Mouse (Mus musculus) hindbrain, embryonic 14.5 days (tissue): ENCODE data around the gene Suz12. TPM values are rescaled to one million over a fixed set of nuclear protein-coding genes. Genes with fewer than 3 reads are reported as not detected.

Experiments used
- ATAC-seq: fragments of 200-750 bp; cut with Nextera tagmentation; 2 replicates; pipeline ENCODE4 v1.8.0; 2017; ENCODE audit warnings: moderate number of reproducible peaks, mild to moderate bottlenecking, moderate TSS enrichment, moderate library complexity; ENCODE audit not compliant: low FRiP score
- DNase-seq: peaks from one replicate; pipeline ENCODE4 v3.0.0-alpha.2; 2015; ENCODE audit warnings: low spot score
- H3K27ac ChIP-seq: fragments of 300-500 bp; sonication (generic); 2 replicates; pipeline ENCODE4 v1.5.1; 2014; ENCODE audit warnings: mild to moderate bottlenecking, moderate library complexity
- H3K27me3 ChIP-seq: fragments of 300-500 bp; sonication (generic); 2 replicates; pipeline ENCODE4 v1.6.1; 2014; ENCODE audit warnings: mild to moderate bottlenecking, low read length, mixed read lengths; ENCODE audit not compliant: control insufficient read depth, insufficient read depth
- H3K36me3 ChIP-seq: fragments of 300-500 bp; sonication (generic); replicated peaks from 2 replicates; pipeline ENCODE4 v1.6.1; 2014; ENCODE audit not compliant: control insufficient read depth, insufficient read depth
- H3K4me1 ChIP-seq: fragments of 300-500 bp; sonication (generic); replicated peaks from 2 replicates; pipeline ENCODE4 v1.6.1; 2014; ENCODE audit warnings: antibody characterized with exemption, low read length, mixed read lengths; ENCODE audit not compliant: control insufficient read depth, insufficient read depth
- H3K4me2 ChIP-seq: fragments of 300-500 bp; sonication (generic); replicated peaks from 2 replicates; pipeline ENCODE4 v1.6.1; 2014; ENCODE audit warnings: mild to moderate bottlenecking, moderate library complexity
- H3K4me3 ChIP-seq: fragments of 300-500 bp; sonication (generic); replicated peaks from 2 replicates; pipeline ENCODE4 v1.5.1; 2014; ENCODE audit warnings: mild to moderate bottlenecking, low read length
- H3K9ac ChIP-seq: fragments of 300-500 bp; sonication (generic); 2 replicates; pipeline ENCODE4 v1.6.1; 2014
- H3K9me3 ChIP-seq: fragments of 300-500 bp; sonication (generic); 2 replicates; pipeline ENCODE4 v1.6.1; 2016; ENCODE audit warnings: low read length; ENCODE audit not compliant: control insufficient read depth
- WGBS: fragments of 180-500 bp; shearing (Covaris S2); extraction: QIAGEN DNeasy Blood & Tissue Kit; methylation state at CpG from one replicate; pipeline ENCODE4 v1.1.7; 2014; 5-methylcytosine and 5-hydroxymethylcytosine counted together
- polyA plus RNA-seq: library from polyadenylated mRNA; unstranded; fragments of >200 nt; fragmentation: Nextera tagmentation; extraction: Ambion mirVana; gene quantifications from 2 replicates; pipeline ENCODE4 v1.2.1, GENCODE M21; 2014

The Suz12 gene
- polyA plus RNA-seq, 1 experiment from 2014 or later: 17.2 TPM

DNA sequence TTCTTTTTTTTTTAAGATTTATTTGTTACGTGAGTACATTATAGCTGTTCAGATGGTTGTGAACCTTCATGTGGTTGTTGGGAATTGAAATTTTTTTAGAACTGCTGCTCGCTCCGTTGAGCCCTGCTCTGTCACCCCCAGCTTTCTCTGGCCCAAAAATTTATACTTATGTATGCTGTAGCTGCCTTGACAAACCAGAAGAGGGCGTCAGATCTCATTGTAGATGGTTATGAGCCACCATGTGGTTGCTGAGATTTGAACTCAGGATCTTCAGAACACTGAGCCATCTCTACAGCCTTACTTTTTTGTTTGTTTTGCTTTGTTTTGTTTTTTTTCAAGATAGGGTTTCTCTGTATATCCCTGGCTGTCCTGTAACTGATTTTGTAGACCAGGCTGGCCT, 28.4 kb downstream of the Suz12 start:
- H3K27ac ChIP-seq: no peak overlapping the region
- H3K4me2 ChIP-seq: no peak overlapping the region
- H3K36me3 ChIP-seq: peaks cover 88% of the 10 kb centered on the region
- no peaks in the 10 kb centered on the region for H3K27me3 ChIP-seq
- H3K4me1 ChIP-seq: no peaks in the 10 kb centered on the region
- WGBS: 89% methylated on average over 4 of the region's 4 CpGs
- no peak overlapping the region for H3K4me3 ChIP-seq
- no peaks in the 10 kb centered on the region for H3K9me3 ChIP-seq
- DNase-seq (no peak), ATAC-seq (no peak)
- no peak overlapping the region for H3K9ac ChIP-seq

DNA sequence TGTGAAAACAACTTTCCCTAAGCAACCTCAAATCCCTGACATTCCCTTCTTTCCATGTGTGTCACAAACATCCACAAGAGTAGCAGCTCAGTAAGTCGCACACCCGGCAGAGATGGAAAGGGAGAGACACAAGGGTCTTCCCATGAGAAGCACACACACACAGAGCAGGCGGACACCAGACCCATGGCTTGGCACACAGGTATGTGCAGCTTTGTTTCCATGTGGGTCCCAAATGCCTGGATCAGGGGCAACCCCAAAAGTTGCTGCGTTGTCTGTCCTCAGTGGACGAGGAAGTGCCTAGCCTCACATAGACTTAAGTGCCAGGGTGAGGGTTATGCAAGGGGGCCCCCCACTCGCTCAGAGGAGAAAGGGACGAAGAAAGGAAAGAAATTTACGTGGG, 44.6 kb downstream of the Suz12 start:
- Histone ChIP-seq H3K9me3 (no peaks in the 10 kb centered on the region), H3K9ac (no peak overlapping the region), H3K27me3 (no peaks in the 10 kb centered on the region), H3K36me3 (peaks cover 24% of the 10 kb centered on the region), H3K27ac (no peak overlapping the region), H3K4me3 (no peak overlapping the region), H3K4me1 (no peaks in the 10 kb centered on the region), H3K4me2 (no peak overlapping the region)
- DNase-seq: no peak
- no peak for ATAC-seq
- 78% methylated on average over 8 of the region's 8 CpGs for WGBS

DNA sequence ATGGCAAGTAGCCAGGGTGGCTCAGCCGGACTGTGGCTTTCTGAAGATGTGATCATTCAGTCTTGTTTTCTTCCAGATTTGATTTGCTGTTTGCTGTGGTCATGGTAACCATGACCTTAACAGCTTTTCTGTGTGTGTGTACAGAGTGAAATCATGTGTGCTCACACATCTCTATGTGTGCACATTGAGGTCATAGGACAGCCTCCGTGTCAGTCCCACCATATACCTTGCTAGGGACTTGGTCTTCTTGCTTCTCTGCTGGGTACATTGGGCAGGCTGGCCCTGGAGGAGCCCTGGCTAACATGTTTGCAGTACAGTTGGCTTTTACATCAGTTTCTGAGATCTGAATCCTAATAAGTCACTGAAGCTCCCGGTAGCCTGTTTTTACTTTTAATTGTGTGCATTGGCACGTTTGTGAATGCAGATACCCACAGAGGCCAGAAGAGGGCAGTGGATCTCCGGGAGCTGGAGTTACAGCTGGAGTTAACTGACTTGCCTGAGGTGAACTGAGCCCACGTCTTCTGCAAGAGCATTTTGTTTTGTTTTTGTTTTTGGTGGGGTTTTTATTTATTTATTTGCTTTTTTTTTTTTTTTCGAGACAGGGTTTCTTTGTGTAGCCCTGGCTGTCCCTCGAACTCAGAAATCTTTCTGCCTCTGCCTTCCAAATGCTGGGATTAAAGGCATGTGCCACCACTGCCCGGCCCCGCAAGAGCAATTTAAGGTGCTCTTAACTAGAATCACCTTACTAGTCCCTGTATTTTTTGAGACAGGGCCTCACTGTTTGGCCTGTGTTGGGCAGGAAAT, 49.9 kb downstream of the Suz12 start:
- no peaks in the 10 kb centered on the region for H3K36me3 ChIP-seq
- DNase-seq: no peak
- no peak for ATAC-seq
- H3K9me3 ChIP-seq: no peaks in the 10 kb centered on the region
- H3K4me3 ChIP-seq: no peak overlapping the region
- H3K27me3 ChIP-seq: no peaks in the 10 kb centered on the region
- H3K4me1 ChIP-seq: no peaks in the 10 kb centered on the region
- no peak overlapping the region for H3K9ac ChIP-seq
- H3K4me2 ChIP-seq: no peak overlapping the region
- H3K27ac ChIP-seq: no peak overlapping the region
- WGBS: 56% methylated on average over 10 of the region's 10 CpGs

DNA sequence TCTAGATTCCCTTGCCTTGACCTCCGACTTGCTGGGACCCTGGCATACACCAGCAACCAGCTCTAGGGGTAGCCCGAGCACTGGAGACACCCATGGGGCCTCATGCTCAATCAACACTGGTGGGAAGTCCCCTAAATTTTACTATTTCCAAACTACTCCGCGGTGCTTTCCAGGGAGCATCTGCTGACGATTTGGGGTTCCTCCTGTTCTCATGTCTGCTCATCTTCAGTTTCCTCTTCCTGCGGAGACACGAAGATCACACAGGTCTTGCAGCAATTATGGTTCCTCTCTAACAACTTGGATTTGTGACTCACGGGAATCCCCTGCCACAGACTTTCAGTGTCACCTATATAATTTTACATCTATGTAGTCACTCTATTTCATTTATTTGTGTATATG, 50.5 kb downstream of the Suz12 start:
- peaks cover 5% of the 10 kb centered on the region; the same call in 1 of the 2 replicates for H3K36me3 ChIP-seq
- no peak overlapping the region for H3K4me3 ChIP-seq
- H3K27ac ChIP-seq: no peak overlapping the region
- no peaks in the 10 kb centered on the region for H3K4me1 ChIP-seq
- H3K9ac ChIP-seq: no peak overlapping the region
- no peak for ATAC-seq
- no peak overlapping the region for H3K4me2 ChIP-seq
- no peaks in the 10 kb centered on the region for H3K9me3 ChIP-seq
- no peak for DNase-seq
- H3K27me3 ChIP-seq: no peaks in the 10 kb centered on the region
- 87% methylated on average over 8 of the region's 8 CpGs for WGBS

DNA sequence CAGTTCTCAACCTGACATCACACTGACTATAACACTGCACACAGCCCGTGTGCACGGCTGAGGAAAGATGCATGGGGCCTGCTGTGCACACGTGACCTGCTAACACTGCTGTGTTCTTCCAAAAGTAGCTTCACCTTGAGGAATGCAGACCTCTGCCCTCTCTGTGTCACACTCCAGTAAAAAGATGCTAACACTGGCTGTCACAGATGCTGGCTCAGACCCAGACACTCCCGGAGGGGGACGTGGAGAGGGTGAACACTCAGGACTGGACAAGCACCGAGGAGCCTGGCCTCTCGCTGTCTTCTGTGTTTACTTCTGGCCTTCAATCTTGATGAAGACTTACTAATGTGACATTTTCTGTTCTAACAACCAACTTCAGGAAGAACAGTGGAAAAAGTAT, 54.0 kb downstream of the Suz12 start:
- Histone ChIP-seq H3K9ac (no peak overlapping the region), H3K27me3 (no peaks in the 10 kb centered on the region), H3K4me3 (no peak overlapping the region), H3K4me1 (no peaks in the 10 kb centered on the region), H3K27ac (no peak overlapping the region), H3K9me3 (no peaks in the 10 kb centered on the region), H3K4me2 (no peak overlapping the region), H3K36me3 (peaks cover 10% of the 10 kb centered on the region; the same call in 1 of the 2 replicates)
- WGBS: 87% methylated on average over 7 of the region's 7 CpGs
- DNase-seq: no peak
- no peak for ATAC-seq

DNA sequence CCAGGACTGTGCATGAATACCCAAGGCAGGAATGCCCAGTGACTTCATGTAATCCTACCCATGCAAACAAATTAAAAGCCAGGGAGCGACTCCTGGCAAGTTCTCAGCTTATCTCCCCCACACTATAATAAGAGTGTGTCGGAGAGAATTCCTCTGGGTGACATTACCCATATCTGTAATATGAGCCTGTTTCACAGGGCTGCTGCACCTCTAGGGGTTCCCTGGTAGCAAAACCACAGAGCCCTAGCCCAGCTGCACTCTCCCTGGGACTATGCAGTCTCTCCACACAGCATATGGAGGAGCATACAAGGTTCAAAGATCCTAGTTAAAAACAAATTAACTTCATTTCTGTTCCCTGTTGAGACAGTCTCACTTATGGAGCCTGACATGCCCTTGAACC, 57.2 kb downstream of the Suz12 start:
- no peak overlapping the region for H3K4me3 ChIP-seq
- no peak overlapping the region for H3K9ac ChIP-seq
- ATAC-seq (no peak), DNase-seq (no peak)
- no peaks in the 10 kb centered on the region for H3K9me3 ChIP-seq
- H3K4me2 ChIP-seq: no peak overlapping the region
- 71% methylated on average over 2 of the region's 2 CpGs for WGBS
- H3K36me3 ChIP-seq: peaks cover 21% of the 10 kb centered on the region
- no peaks in the 10 kb centered on the region for H3K27me3 ChIP-seq
- H3K4me1 ChIP-seq: no peaks in the 10 kb centered on the region
- no peak overlapping the region for H3K27ac ChIP-seq

DNA sequence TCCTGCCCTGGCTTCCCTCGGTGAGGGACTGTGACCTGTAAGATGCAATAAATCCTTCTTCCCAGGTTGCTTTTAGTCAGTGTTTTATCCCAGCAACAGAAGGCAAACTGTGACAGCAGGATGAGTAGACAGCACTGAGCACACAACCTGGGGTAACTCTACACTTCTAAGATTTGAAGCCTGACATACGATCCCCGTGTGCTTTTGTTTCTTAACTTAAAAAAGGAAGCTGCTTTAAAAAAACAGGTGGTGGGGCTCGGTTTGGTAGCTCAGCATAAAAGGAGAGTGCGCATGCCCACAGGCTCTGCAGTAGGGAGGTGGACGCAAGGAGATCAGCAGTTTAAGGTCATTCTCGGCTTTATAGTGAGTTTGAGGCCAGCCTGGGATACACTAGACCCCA, 59.5 kb downstream of the Suz12 start:
- H3K4me3 ChIP-seq: no peak overlapping the region
- H3K9me3 ChIP-seq: no peaks in the 10 kb centered on the region
- no peak for ATAC-seq
- H3K36me3 ChIP-seq: peaks cover 37% of the 10 kb centered on the region
- H3K4me2 ChIP-seq: no peak overlapping the region
- H3K4me1 ChIP-seq: no peaks in the 10 kb centered on the region
- H3K27me3 ChIP-seq: no peaks in the 10 kb centered on the region
- H3K9ac ChIP-seq: no peak overlapping the region
- H3K27ac ChIP-seq: no peak overlapping the region
- 80% methylated on average over 7 of the region's 7 CpGs for WGBS
- no peak for DNase-seq

DNA sequence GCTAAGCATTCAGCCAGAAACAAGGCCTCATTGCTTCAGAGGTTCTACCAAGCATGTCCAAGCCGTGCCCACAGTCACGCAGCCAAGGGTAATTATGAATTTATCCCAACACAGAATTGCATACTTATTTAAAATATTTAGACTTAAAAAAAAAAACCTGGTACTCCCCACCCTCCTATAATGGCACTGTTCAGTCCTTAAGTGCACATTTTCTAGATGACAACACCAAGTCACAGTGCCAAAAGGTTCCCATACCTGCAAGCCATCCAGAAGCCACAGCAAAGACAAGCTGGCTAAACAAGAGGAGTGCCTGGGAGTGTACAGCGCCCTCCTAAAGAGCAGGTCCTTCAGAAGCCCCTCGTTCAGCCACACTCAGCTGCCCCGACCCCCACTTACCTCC, 60.3 kb downstream of the Suz12 start:
- Histone ChIP-seq H3K9ac (no peak overlapping the region), H3K9me3 (no peaks in the 10 kb centered on the region), H3K27me3 (no peaks in the 10 kb centered on the region), H3K4me2 (no peak overlapping the region), H3K4me3 (no peak overlapping the region), H3K4me1 (no peaks in the 10 kb centered on the region), H3K36me3 (peaks cover 42% of the 10 kb centered on the region), H3K27ac (no peak overlapping the region)
- WGBS: 87% methylated on average over 5 of the region's 5 CpGs
- no peak for ATAC-seq
- no peak for DNase-seq

DNA sequence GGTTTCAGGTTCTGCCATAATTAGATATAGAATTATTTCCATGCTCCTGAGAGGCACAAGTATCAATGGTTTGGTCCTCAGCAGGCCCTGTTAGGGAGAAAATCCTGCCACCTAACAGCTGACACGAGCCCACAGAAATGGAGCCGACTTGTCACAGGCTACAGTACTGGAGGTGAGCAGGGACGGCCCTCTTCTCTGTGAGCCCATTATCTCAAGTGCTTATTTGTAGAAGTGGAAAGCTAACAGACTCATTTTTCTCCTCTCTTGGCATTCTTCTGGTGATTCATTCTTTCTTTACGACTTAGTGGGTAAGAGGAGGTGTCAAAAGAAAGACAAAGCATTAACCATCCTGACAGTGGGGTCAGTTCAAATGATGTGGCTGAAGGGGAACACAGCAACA, 61.8 kb downstream of the Suz12 start:
- Histone ChIP-seq H3K4me2 (no peak overlapping the region), H3K27me3 (no peaks in the 10 kb centered on the region), H3K27ac (no peak overlapping the region), H3K36me3 (peaks cover 45% of the 10 kb centered on the region), H3K9me3 (no peaks in the 10 kb centered on the region), H3K4me3 (no peak overlapping the region), H3K4me1 (no peaks in the 10 kb centered on the region), H3K9ac (no peak overlapping the region)
- 81% methylated on average over 4 of the region's 4 CpGs for WGBS
- ATAC-seq (no peak), DNase-seq (no peak)

DNA sequence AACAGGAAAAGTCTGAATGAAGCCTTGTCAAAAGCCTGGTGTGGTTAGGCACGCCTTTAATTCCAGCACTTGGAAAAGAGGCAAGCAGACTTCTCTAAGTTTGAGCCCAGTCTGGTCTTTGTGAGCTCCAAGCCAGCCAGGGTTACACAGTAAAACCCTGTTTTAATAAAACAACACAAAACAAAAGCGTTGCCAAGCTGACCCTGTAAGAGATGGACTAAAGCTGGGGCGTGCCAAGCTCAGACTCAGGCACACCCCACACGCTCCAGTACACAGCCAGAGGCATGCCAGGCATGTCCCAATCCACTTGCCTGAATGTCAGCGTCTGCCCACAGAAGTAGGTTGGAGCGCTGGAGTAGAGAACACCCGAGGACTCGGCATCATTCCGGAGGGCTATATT, 63.2 kb downstream of the Suz12 start:
- WGBS: 92% methylated on average over 9 of the region's 9 CpGs
- Histone ChIP-seq H3K4me2 (no peak overlapping the region), H3K27ac (no peak overlapping the region), H3K9ac (no peak overlapping the region), H3K9me3 (no peaks in the 10 kb centered on the region), H3K4me1 (no peaks in the 10 kb centered on the region), H3K36me3 (peaks cover 49% of the 10 kb centered on the region), H3K4me3 (no peak overlapping the region), H3K27me3 (no peaks in the 10 kb centered on the region)
- no peak for DNase-seq
- ATAC-seq: no peak
